Mouse (Mus musculus): ENCODE measurements around the gene Cfap97. TPM values are rescaled to one million over a fixed set of nuclear protein-coding genes. Genes with fewer than 3 reads are reported as not detected.
"Not testable (repeated sequence)": the region's sequence is repeated elsewhere in the genome, so short reads cannot be mapped to it uniquely, and the experiment has no call there.

Cfap97 gene
- total RNA-seq (2021) = 10 to 100 TPM; 13.4 to 16.5 TPM

- DNase-seq = peak; percentile 69
- intact Hi-C loops (cut with DNase I) = loop anchor here (5.0 kb wide), 1 partner anchor 59 kb away; no protein-coding TSS in a partner anchor
These were observed at the start of gene Cfap97 for GRCm38 (mm10) chr8:46151202-46152062. Cfap97 (plus strand) TSS chr8:46151771.

GRCm38 (mm10) chr8:46103434-46103833 is 48.1 kb upstream of the Cfap97 start:
- DNase-seq = no peak
- intact Hi-C loops (cut with DNase I) = no loop called here

GRCm38 (mm10) chr8:46107690-46108089 is 43.9 kb upstream of the Cfap97 start:
- intact Hi-C loops (cut with DNase I) = no loop called here
- DNase-seq = no peak

GRCm38 (mm10) chr8:46113421-46114170 is 38.0 kb upstream of the Cfap97 start:
- DNase-seq; intact Hi-C loops (cut with DNase I): not testable (repeated sequence)

GRCm38 (mm10) chr8:46117172-46117571 is 34.4 kb upstream of the Cfap97 start:
- no peak for DNase-seq
- intact Hi-C loops (cut with DNase I) = no loop called here

- intact Hi-C loops (cut with DNase I) = no loop called here
- no peak for DNase-seq
These were observed 32.4 kb upstream of the Cfap97 start for GRCm38 (mm10) chr8:46119176-46119575.

GRCm38 (mm10) chr8:46122498-46122897 is 29.1 kb upstream of the Cfap97 start:
- intact Hi-C loops (cut with DNase I) = no loop called here
- DNase-seq = no peak

GRCm38 (mm10) chr8:46130426-46130825 is 21.1 kb upstream of the Cfap97 start:
- intact Hi-C loops (cut with DNase I) = no loop called here
- DNase-seq = no peak

GRCm38 (mm10) chr8:46135546-46135945 is 16.0 kb upstream of the Cfap97 start:
- DNase-seq; intact Hi-C loops (cut with DNase I): not testable (repeated sequence)

GRCm38 (mm10) chr8:46137336-46137735 is 14.2 kb upstream of the Cfap97 start:
- intact Hi-C loops (cut with DNase I) = no loop called here
- no peak for DNase-seq

- intact Hi-C loops (cut with DNase I) = no loop called here
- DNase-seq = no peak
These were observed 13.6 kb upstream of the Cfap97 start for GRCm38 (mm10) chr8:46137843-46138596.

GRCm38 (mm10) chr8:46140376-46141120 is 11.0 kb upstream of the Cfap97 start:
- DNase-seq = no peak
- intact Hi-C loops (cut with DNase I) = no loop called here

GRCm38 (mm10) chr8:46141688-46142087 is 9.9 kb upstream of the Cfap97 start:
- no peak for DNase-seq

GRCm38 (mm10) chr8:46142498-46143081 is 9.0 kb upstream of the Cfap97 start:
- intact Hi-C loops (cut with DNase I) = no loop called here
- no peak for DNase-seq

More at GRCm38 (mm10) chr8:46141688-46142087, 9.9 kb upstream of the Cfap97 start:
- intact Hi-C loops (cut with DNase I) = no loop called here

GRCm38 (mm10) chr8:46143470-46143869 is 8.1 kb upstream of the Cfap97 start:
- intact Hi-C loops (cut with DNase I) = no loop called here

GRCm38 (mm10) chr8:46143924-46144323 is 7.6 kb upstream of the Cfap97 start:
- no peak for DNase-seq
- intact Hi-C loops (cut with DNase I) = no loop called here

More at GRCm38 (mm10) chr8:46143470-46143869, 8.1 kb upstream of the Cfap97 start:
- no peak for DNase-seq

GRCm38 (mm10) chr8:46146173-46146572 is 5.4 kb upstream of the Cfap97 start:
- DNase-seq = no peak
- intact Hi-C loops (cut with DNase I) = no loop called here

GRCm38 (mm10) chr8:46149306-46149705 is 2.3 kb upstream of the Cfap97 start:
- no peak for DNase-seq
- intact Hi-C loops (cut with DNase I) = loop anchor here (1.0 kb wide), 1 partner anchor 151 kb away; no protein-coding TSS in a partner anchor

GRCm38 (mm10) chr8:46149782-46150181 is 1.8 kb upstream of the Cfap97 start:
- intact Hi-C loops (cut with DNase I) = loop anchor here (1.0 to 5.0 kb wide), 2 partner anchors 57 to 151 kb away; no protein-coding TSS in a partner anchor
- no peak for DNase-seq

Measured in heart, postnatal 10 days (tissue).